Mouse (Mus musculus): Measurements from ENCODE around the gene Cldn22. TPM values are rescaled to one million over a fixed set of nuclear protein-coding genes. Genes with fewer than 3 reads are reported as not detected.

Cldn22 gene
- total RNA-seq (2014; rRNA removed), result not detected in 2 replicates
- not detected in 2 replicates for polyA plus RNA-seq (2012; rRNA removed)

DNA sequence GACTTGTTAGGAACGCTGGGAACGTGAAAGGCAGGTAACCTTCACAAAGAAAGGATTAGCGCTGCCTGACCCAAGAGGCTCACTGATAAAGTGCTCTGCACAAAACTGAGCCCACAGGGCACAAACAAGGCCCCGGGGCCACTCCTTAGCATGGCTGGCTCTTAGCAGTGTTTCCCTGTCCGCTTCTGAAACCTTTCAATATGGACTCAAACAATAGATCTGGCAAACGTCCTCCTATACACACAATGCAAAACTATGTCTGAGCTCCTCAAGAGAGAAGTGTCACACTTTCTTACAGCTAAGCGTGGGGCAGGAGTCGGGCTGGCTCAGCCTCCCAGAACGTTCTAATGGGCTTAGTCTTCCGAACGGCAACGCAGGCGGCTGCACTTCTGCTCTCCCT lies at the start of gene Cldn22:
Gene Cldn22 (plus strand): TSS at position 301 of the 400 bp plus-strand sequence.
- TF ChIP-seq POLR2A (IDR thresholded peaks at IDR 0.05; ENCODE audit: extremely low read depth, insufficient read depth, low read length) (no peak), CTCF (IDR thresholded peaks at IDR 0.05; ENCODE audit: low read depth, low read length) (no peak)
- DNase-seq (ENCODE audit: extremely low read depth, low read depth, low spot score), result no peak
- H3K27me3 ChIP-seq (ENCODE audit: control insufficient read depth, insufficient read depth, low read length), result no peaks in the 10 kb centered on the region
- no peaks in the 10 kb centered on the region for H3K79me2 ChIP-seq (ENCODE audit: control insufficient read depth, insufficient read depth, low read length)
- H3K36me3 ChIP-seq (ENCODE audit: control insufficient read depth, insufficient read depth, low read length), result peaks cover 2% of the 10 kb centered on the region; the same call in 1 of the 2 replicates
- H3K4me1 ChIP-seq (ENCODE audit: control insufficient read depth, insufficient read depth, low read length), result no peaks in the 10 kb centered on the region
- H3K27ac ChIP-seq (replicated peaks; ENCODE audit: insufficient read depth, low read depth, low read length), result no peak within 1 kb of the TSS
- 81% methylated on average over 13 of the region's 13 CpGs for WGBS
- H3K9ac ChIP-seq (ENCODE audit: low read depth, low read length), result no peak within 1 kb of the TSS
- no peak within 1 kb of the TSS for H3K4me3 ChIP-seq (ENCODE audit: insufficient read depth, low read depth, low read length)

DNA sequence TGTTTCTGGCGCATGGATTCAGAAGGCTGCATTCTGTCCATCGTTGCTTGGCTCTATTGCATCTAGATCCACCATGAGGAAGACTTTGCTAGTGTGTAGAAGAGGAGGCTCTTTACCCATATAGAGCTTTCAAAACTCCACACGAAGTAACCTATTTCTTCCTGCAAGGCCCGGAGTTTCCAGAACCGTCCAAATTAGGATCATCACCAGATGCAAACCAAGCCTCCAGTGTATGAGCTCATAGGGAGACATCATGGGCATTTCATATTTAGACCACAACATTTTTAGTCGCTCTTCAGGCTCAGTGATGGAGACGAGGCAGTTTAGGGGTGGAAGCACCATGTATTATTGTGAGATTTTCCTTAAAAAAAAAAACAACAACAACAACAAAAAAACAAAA lies 46.9 kb upstream of the Cldn22 start:
- Histone ChIP-seq H3K27ac (replicated peaks; ENCODE audit: insufficient read depth, low read depth, low read length) (no peak overlapping the region), H3K4me1 (ENCODE audit: control insufficient read depth, insufficient read depth, low read length) (no peaks in the 10 kb centered on the region), H3K9ac (ENCODE audit: low read depth, low read length) (no peak overlapping the region), H3K27me3 (ENCODE audit: control insufficient read depth, insufficient read depth, low read length) (no peaks in the 10 kb centered on the region), H3K36me3 (ENCODE audit: control insufficient read depth, insufficient read depth, low read length) (no peaks in the 10 kb centered on the region), H3K79me2 (ENCODE audit: control insufficient read depth, insufficient read depth, low read length) (no peaks in the 10 kb centered on the region), H3K4me3 (ENCODE audit: insufficient read depth, low read depth, low read length) (no peak overlapping the region)
- TF ChIP-seq CTCF (IDR thresholded peaks at IDR 0.05; ENCODE audit: low read depth, low read length) (no peak), POLR2A (IDR thresholded peaks at IDR 0.05; ENCODE audit: extremely low read depth, insufficient read depth, low read length) (no peak)
- no peak for DNase-seq (ENCODE audit: extremely low read depth, low read depth, low spot score)
- WGBS, result 90% methylated on average over 7 of the region's 7 CpGs

DNA sequence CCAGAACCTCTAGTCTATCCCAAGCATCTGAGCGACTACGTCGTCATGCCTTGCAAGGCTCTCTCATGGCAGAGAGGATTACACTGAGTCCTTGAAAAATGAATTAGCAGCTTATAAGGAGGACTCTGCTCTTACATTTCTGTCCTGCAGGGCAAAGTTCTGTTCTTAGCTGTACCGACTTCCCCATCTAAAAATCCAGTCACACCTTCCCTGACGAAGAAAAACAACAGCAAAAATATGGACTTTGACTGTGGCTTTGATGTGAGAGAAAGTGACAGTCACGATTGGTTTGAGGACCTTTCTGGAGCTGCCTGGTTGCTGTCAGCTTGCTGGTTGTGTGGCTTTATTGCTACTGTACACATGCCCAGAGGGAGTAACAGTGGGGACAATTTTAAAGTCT lies 44.7 kb upstream of the Cldn22 start:
- Histone ChIP-seq H3K4me1 (ENCODE audit: control insufficient read depth, insufficient read depth, low read length) (no peaks in the 10 kb centered on the region), H3K79me2 (ENCODE audit: control insufficient read depth, insufficient read depth, low read length) (no peaks in the 10 kb centered on the region), H3K9ac (ENCODE audit: low read depth, low read length) (no peak overlapping the region), H3K36me3 (ENCODE audit: control insufficient read depth, insufficient read depth, low read length) (no peaks in the 10 kb centered on the region), H3K4me3 (ENCODE audit: insufficient read depth, low read depth, low read length) (no peak overlapping the region), H3K27ac (replicated peaks; ENCODE audit: insufficient read depth, low read depth, low read length) (no peak overlapping the region), H3K27me3 (ENCODE audit: control insufficient read depth, insufficient read depth, low read length) (no peaks in the 10 kb centered on the region)
- WGBS, result 62% methylated on average over 6 of the region's 6 CpGs
- no peak for DNase-seq (ENCODE audit: extremely low read depth, low read depth, low spot score)
- TF ChIP-seq POLR2A (IDR thresholded peaks at IDR 0.05; ENCODE audit: extremely low read depth, insufficient read depth, low read length) (no peak), CTCF (IDR thresholded peaks at IDR 0.05; ENCODE audit: low read depth, low read length) (no peak)

DNA sequence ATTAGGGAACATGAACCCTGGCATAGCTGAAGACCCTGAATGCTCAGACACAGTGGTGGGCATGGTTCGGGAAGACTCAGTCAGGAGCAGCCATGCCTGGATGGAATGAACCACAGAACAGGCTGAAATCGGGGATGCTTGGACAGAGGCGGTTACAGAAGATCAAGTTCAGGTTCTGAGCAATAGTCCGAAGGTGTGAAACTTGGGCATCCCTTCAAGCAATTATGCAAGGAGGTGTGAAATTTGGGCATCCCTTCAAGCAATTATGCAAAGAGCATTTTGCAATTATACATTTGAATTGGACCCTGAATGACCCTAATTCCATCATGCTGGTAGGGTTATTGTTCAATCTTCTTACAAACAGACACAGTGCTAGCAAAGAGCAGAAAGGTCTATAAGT lies 42.4 kb upstream of the Cldn22 start:
- no peaks in the 10 kb centered on the region for H3K36me3 ChIP-seq (ENCODE audit: control insufficient read depth, insufficient read depth, low read length)
- WGBS, result 91% methylated on average over 4 of the region's 4 CpGs

DNA sequence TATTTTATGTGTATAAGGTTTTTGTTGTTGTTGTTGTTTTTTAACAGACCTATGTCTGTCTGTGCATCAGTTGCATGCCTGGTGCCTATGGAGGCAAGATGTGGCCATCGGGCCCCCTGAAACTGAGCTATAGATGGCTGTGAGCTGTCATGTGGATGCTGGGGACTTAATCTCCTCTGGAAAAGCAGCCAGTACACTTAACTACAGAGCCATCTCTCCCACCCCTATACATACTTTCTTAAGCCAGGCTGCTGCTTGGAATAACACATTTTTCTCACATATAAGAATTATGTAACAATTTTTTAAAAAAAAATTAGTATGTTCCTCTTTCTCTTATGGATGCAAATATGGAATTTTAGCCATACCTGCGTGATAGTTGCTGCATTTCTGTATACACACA lies 40.7 kb upstream of the Cldn22 start:
- DNase-seq (ENCODE audit: extremely low read depth, low read depth, low spot score), result no peak
- no peaks in the 10 kb centered on the region for H3K4me1 ChIP-seq (ENCODE audit: control insufficient read depth, insufficient read depth, low read length)
- no peaks in the 10 kb centered on the region for H3K79me2 ChIP-seq (ENCODE audit: control insufficient read depth, insufficient read depth, low read length)
- H3K4me3 ChIP-seq (ENCODE audit: insufficient read depth, low read depth, low read length), result no peak overlapping the region
- no peak overlapping the region for H3K27ac ChIP-seq (replicated peaks; ENCODE audit: insufficient read depth, low read depth, low read length)
- no peaks in the 10 kb centered on the region for H3K36me3 ChIP-seq (ENCODE audit: control insufficient read depth, insufficient read depth, low read length)
- H3K27me3 ChIP-seq (ENCODE audit: control insufficient read depth, insufficient read depth, low read length), result no peaks in the 10 kb centered on the region
- no peak overlapping the region for H3K9ac ChIP-seq (ENCODE audit: low read depth, low read length)
- WGBS, result 92% methylated on average over 2 of the region's 2 CpGs
- TF ChIP-seq POLR2A (IDR thresholded peaks at IDR 0.05; ENCODE audit: extremely low read depth, insufficient read depth, low read length) (no peak), CTCF (IDR thresholded peaks at IDR 0.05; ENCODE audit: low read depth, low read length) (no peak)

More for the DNA sequence above, 42.4 kb upstream of the Cldn22 start:
- no peak overlapping the region for H3K27ac ChIP-seq (replicated peaks; ENCODE audit: insufficient read depth, low read depth, low read length)
- H3K4me3 ChIP-seq (ENCODE audit: insufficient read depth, low read depth, low read length), result no peak overlapping the region
- H3K9ac ChIP-seq (ENCODE audit: low read depth, low read length), result no peak overlapping the region
- no peak for DNase-seq (ENCODE audit: extremely low read depth, low read depth, low spot score)
- TF ChIP-seq POLR2A (IDR thresholded peaks at IDR 0.05; ENCODE audit: extremely low read depth, insufficient read depth, low read length), result no peak
- no peak for TF ChIP-seq CTCF (IDR thresholded peaks at IDR 0.05; ENCODE audit: low read depth, low read length)
- no peaks in the 10 kb centered on the region for H3K79me2 ChIP-seq (ENCODE audit: control insufficient read depth, insufficient read depth, low read length)
- no peaks in the 10 kb centered on the region for H3K4me1 ChIP-seq (ENCODE audit: control insufficient read depth, insufficient read depth, low read length)
- no peaks in the 10 kb centered on the region for H3K27me3 ChIP-seq (ENCODE audit: control insufficient read depth, insufficient read depth, low read length)

DNA sequence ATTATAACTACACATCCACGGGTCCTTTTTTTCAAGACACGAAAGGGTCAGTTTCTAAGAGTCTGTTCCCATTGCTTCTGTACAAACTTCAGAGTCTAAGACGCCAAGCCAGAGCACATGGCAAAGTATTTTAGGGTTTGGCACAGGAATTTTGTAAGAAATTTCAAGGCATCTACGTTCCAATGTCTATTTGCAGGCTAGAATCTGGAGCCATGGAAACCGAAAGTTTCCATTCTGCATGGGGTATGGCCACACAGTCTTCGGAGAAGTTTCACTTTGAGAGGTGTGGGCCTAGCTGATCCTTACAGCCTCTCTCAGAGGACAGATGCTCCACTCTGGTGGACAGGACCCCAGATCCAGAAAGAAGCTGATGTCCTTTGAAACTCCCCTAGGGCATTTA lies 40.3 kb upstream of the Cldn22 start:
- H3K4me3 ChIP-seq (ENCODE audit: insufficient read depth, low read depth, low read length), result no peak overlapping the region
- TF ChIP-seq CTCF (IDR thresholded peaks at IDR 0.05; ENCODE audit: low read depth, low read length) (no peak), POLR2A (IDR thresholded peaks at IDR 0.05; ENCODE audit: extremely low read depth, insufficient read depth, low read length) (no peak)
- H3K9ac ChIP-seq (ENCODE audit: low read depth, low read length), result no peak overlapping the region
- WGBS, result 88% methylated on average over 6 of the region's 6 CpGs
- DNase-seq (ENCODE audit: extremely low read depth, low read depth, low spot score), result no peak
- H3K27ac ChIP-seq (replicated peaks; ENCODE audit: insufficient read depth, low read depth, low read length), result no peak overlapping the region
- no peaks in the 10 kb centered on the region for H3K79me2 ChIP-seq (ENCODE audit: control insufficient read depth, insufficient read depth, low read length)
- no peaks in the 10 kb centered on the region for H3K4me1 ChIP-seq (ENCODE audit: control insufficient read depth, insufficient read depth, low read length)
- H3K27me3 ChIP-seq (ENCODE audit: control insufficient read depth, insufficient read depth, low read length), result no peaks in the 10 kb centered on the region
- no peaks in the 10 kb centered on the region for H3K36me3 ChIP-seq (ENCODE audit: control insufficient read depth, insufficient read depth, low read length)

Data from liver, adult 2 months (tissue).